Mouse (Mus musculus): Measurements from ENCODE around the gene Bcr.

GRCm38 (mm10) chr10:75059396-75059795, 996 bp upstream of the Bcr start:
- no peak for TF ChIP-seq POLR2A (IDR thresholded peaks at IDR 0.05; ENCODE audit: insufficient read depth, low read depth, low read length)
- TF ChIP-seq CTCF (IDR thresholded peaks at IDR 0.05) = peak; percentile 89
